Mouse (Mus musculus): ENCODE results near the gene Magea8. TPM values are rescaled to one million over a fixed set of nuclear protein-coding genes. Genes with fewer than 3 reads are reported as not detected.
"Not testable (repeated sequence)": the region's sequence is repeated elsewhere in the genome, so short reads cannot be mapped to it uniquely, and the experiment has no call there.

Gene Magea8
- polyA plus RNA-seq (2012; rRNA removed) = not detected in 2 replicates

GRCm38 (mm10) chrX:154995750-154996149 lies at the start of gene Magea8:
Gene Magea8, minus strand, starts transcription at chrX:154995850.
- WGBS = 87% methylated on average over 11 of the region's 11 CpGs
- not testable (repeated sequence) for H3K4me3 ChIP-seq (ENCODE audit: low read depth, low read length); H3K4me1 ChIP-seq (ENCODE audit: control insufficient read depth, insufficient read depth, insufficient read length, low read length); H3K36me3 ChIP-seq (ENCODE audit: control insufficient read depth, insufficient read depth, low read length); H3K27me3 ChIP-seq (ENCODE audit: control insufficient read depth, insufficient read depth, low read length); H3K27ac ChIP-seq (ENCODE audit: insufficient read depth, low read depth, low read length)

GRCm38 (mm10) chrX:154949405-154949804 lies 46.2 kb downstream of the Magea8 start, which contains the start of gene Magea3:
Gene Magea3, minus strand, starts transcription at chrX:154949505.
- H3K27ac ChIP-seq (ENCODE audit: insufficient read depth, low read depth, low read length); H3K36me3 ChIP-seq (ENCODE audit: control insufficient read depth, insufficient read depth, low read length); H3K27me3 ChIP-seq (ENCODE audit: control insufficient read depth, insufficient read depth, low read length); H3K4me1 ChIP-seq (ENCODE audit: control insufficient read depth, insufficient read depth, insufficient read length, low read length); H3K4me3 ChIP-seq (ENCODE audit: low read depth, low read length): not testable (repeated sequence)
- 65% methylated on average over 1 of the region's 1 CpGs for WGBS

GRCm38 (mm10) chrX:154935887-154936286 lies 59.8 kb downstream of the Magea8 start, which contains the start of gene Magea6:
Gene Magea6, minus strand, starts transcription at chrX:154935987.
- H3K4me1 ChIP-seq (ENCODE audit: control insufficient read depth, insufficient read depth, insufficient read length, low read length); H3K4me3 ChIP-seq (ENCODE audit: low read depth, low read length); H3K27ac ChIP-seq (ENCODE audit: insufficient read depth, low read depth, low read length); H3K36me3 ChIP-seq (ENCODE audit: control insufficient read depth, insufficient read depth, low read length); H3K27me3 ChIP-seq (ENCODE audit: control insufficient read depth, insufficient read depth, low read length): not testable (repeated sequence)
- WGBS = 65% methylated on average over 1 of the region's 1 CpGs

Other genes with a start within 250 kb of the Magea8 start
- gene Cldn34b1, start 105.6 kb downstream of the Magea8 start, polyA plus RNA-seq (2012; rRNA removed) = not detected in 2 replicates
- not detected in 2 replicates for gene Magea6, start 59.9 kb downstream of the Magea8 start, polyA plus RNA-seq (2012; rRNA removed)
- not detected in 2 replicates for gene Magea3, start 46.3 kb downstream of the Magea8 start, polyA plus RNA-seq (2012; rRNA removed)
- gene Magea5, start 67.3 kb upstream of the Magea8 start, polyA plus RNA-seq (2012; rRNA removed) = not detected in 2 replicates
- gene Magea1, start 93.9 kb upstream of the Magea8 start, polyA plus RNA-seq (2012; rRNA removed) = not detected in 2 replicates
- not detected in 2 replicates for gene Magea2, start 97.8 kb upstream of the Magea8 start, polyA plus RNA-seq (2012; rRNA removed)
- not detected in 2 replicates for gene Cldn34b2, start 132.6 kb upstream of the Magea8 start, polyA plus RNA-seq (2012; rRNA removed)
- 6.8 and 12.4 TPM in 2 replicates for gene Sat1, start 220.6 kb upstream of the Magea8 start, polyA plus RNA-seq (2012; rRNA removed)

Measured in small intestine, adult 2 months (tissue).